In the genomic region with DNA sequence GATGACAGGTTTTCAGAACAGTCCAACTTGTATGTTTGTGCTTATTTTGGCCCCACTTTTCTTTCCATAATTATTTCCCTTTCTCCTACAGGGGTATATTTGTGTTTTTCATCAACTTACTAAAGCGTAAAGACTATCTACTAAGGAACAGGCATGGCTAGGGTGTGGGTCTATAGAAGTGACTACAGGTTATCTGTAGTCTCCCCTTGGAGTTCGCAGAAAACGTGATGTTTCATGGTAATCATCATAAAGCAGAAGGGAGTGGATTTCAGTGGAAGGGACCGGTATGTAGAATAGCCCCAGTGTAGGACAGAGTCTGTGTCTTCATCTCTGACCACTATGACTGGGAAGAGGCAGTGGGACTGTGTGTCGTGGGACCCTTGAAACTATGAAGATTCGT, we compare ENCODE assay signal across 18 mouse cellular contexts. TPM values are rescaled to one million over a fixed set of nuclear protein-coding genes. Genes with fewer than 3 reads are reported as not detected.
A peak's percentile ranks its signal among the peaks of the same experiment; 100 is the strongest.
DNase-seq lines count a peak whose midpoint lies in the region; ATAC-seq lines count a peak whose summit lies in the region.
"Had no signal": no experiment of that assay in that cellular context is flagged by ENCODE, and none has a peak within 500 bp of the region (broad histone marks: within the 10 kb centered on the region; RNA-seq: fewer than 3 reads in every experiment).

No protein-coding gene starts in this region.

- H3K27ac ChIP-seq in kidney, embryonic 15.5 days: no peak overlapping the region
- H3K27ac ChIP-seq in liver, embryonic 12.5 days: peak overlapping the region; percentile 98
- H3K27ac ChIP-seq in stomach, embryonic 15.5 days: no peak overlapping the region
- H3K27ac ChIP-seq in forebrain, embryonic 10.5 days: no peak overlapping the region
- H3K27ac ChIP-seq: embryonic facial prominence, embryonic 12.5 days; kidney, postnatal 0 days; layer of hippocampus, adult 2 months; limb, embryonic 10.5 days had no signal

- ATAC-seq in kidney, embryonic 15.5 days (replicated peaks; ENCODE audit: low FRiP score): peak; percentile 58
- peak; percentile 93 for ATAC-seq in erythroblast, adult 5-6 weeks (replicated peaks; ENCODE audit: low FRiP score, poor library complexity, severe bottlenecking)
- peak; percentile 99 for ATAC-seq in liver, embryonic 12.5 days
- peak; percentile 90 for ATAC-seq in stomach, embryonic 15.5 days (ENCODE audit: insufficient read depth, low FRiP score, low read depth)
- ATAC-seq: activated CD4-positive, CD25-positive, alpha-beta regulatory T cell, adult 4 months; Patski had no signal

- H3K27me3 ChIP-seq in kidney, embryonic 15.5 days: no peaks in the 10 kb centered on the region
- H3K27me3 ChIP-seq in liver, embryonic 12.5 days (replicated peaks): no peaks in the 10 kb centered on the region
- no peaks in the 10 kb centered on the region for H3K27me3 ChIP-seq in stomach, embryonic 15.5 days (replicated peaks)
- no peaks in the 10 kb centered on the region for H3K27me3 ChIP-seq in forebrain, embryonic 10.5 days (ENCODE audit: poor library complexity, severe bottlenecking)
- H3K27me3 ChIP-seq: embryonic facial prominence, embryonic 12.5 days; Patski had no signal

- H3K9me3 ChIP-seq in kidney, embryonic 15.5 days (replicated peaks): no peaks in the 10 kb centered on the region
- no peaks in the 10 kb centered on the region for H3K9me3 ChIP-seq in liver, embryonic 12.5 days (replicated peaks)
- H3K9me3 ChIP-seq in stomach, embryonic 15.5 days: no peaks in the 10 kb centered on the region
- no peaks in the 10 kb centered on the region for H3K9me3 ChIP-seq in forebrain, embryonic 10.5 days
- H3K9me3 ChIP-seq: embryonic facial prominence, embryonic 12.5 days; hindbrain, embryonic 10.5 days; limb, embryonic 10.5 days had no signal

- WGBS in kidney, embryonic 15.5 days: 79% methylated on average over 6 of the region's 6 CpGs
- WGBS in liver, embryonic 12.5 days (ENCODE audit: insufficient replicate concordance): 24% methylated on average over 6 of the region's 6 CpGs
- 75% methylated on average over 6 of the region's 6 CpGs for WGBS in stomach, embryonic 15.5 days
- 96% methylated on average over 6 of the region's 6 CpGs for WGBS in forebrain, embryonic 10.5 days

- DNase-seq in kidney, adult 9 months: no peak
- no peak for DNase-seq in forebrain, embryonic 10.5 days (ENCODE audit: extremely low spot score, low spot score)
- no peak for DNase-seq in testis, postnatal 10 days (ENCODE audit: low spot score)
- DNase-seq: adrenal gland, postnatal 25 days; cerebellum, adult 9-10 months; gastrocnemius, postnatal 25 days; lung, embryonic 14.5 days had no signal

- H3K4me3 ChIP-seq in kidney, embryonic 15.5 days (replicated peaks): no peak overlapping the region
- peak overlapping the region; percentile 35 for H3K4me3 ChIP-seq in liver, embryonic 12.5 days
- no peak overlapping the region for H3K4me3 ChIP-seq in stomach, embryonic 15.5 days (replicated peaks)
- H3K4me3 ChIP-seq in forebrain, embryonic 10.5 days: no peak overlapping the region
- H3K4me3 ChIP-seq: embryonic facial prominence, embryonic 12.5 days; hindbrain, embryonic 10.5 days; layer of hippocampus, adult 2 months; limb, embryonic 10.5 days had no signal

- peaks cover 60% of the 10 kb centered on the region for H3K4me1 ChIP-seq in kidney, embryonic 15.5 days
- peaks cover 96% of the 10 kb centered on the region for H3K4me1 ChIP-seq in liver, embryonic 12.5 days
- H3K4me1 ChIP-seq in stomach, embryonic 15.5 days: no peaks in the 10 kb centered on the region
- H3K4me1 ChIP-seq in forebrain, embryonic 10.5 days: no peaks in the 10 kb centered on the region
- H3K4me1 ChIP-seq: embryonic facial prominence, embryonic 12.5 days; hindbrain, embryonic 10.5 days; limb, embryonic 10.5 days had no signal

- no peak overlapping the region for H3K9ac ChIP-seq in kidney, embryonic 15.5 days
- peak overlapping the region; percentile 69 for H3K9ac ChIP-seq in liver, embryonic 12.5 days
- H3K9ac ChIP-seq in stomach, embryonic 15.5 days: no peak overlapping the region
- H3K9ac ChIP-seq: embryonic facial prominence, embryonic 12.5 days; lung, embryonic 14.5 days had no signal

- H3K36me3 ChIP-seq in kidney, embryonic 15.5 days: peaks cover 25% of the 10 kb centered on the region
- peaks cover 50% of the 10 kb centered on the region for H3K36me3 ChIP-seq in liver, embryonic 12.5 days
- H3K36me3 ChIP-seq in stomach, embryonic 15.5 days: no peaks in the 10 kb centered on the region
- H3K36me3 ChIP-seq in forebrain, embryonic 10.5 days (replicated peaks): peaks cover 34% of the 10 kb centered on the region
- H3K36me3 ChIP-seq: embryonic facial prominence, embryonic 12.5 days had no signal

- no peak overlapping the region for H3K4me2 ChIP-seq in kidney, embryonic 15.5 days
- peak overlapping the region; percentile 68 for H3K4me2 ChIP-seq in liver, embryonic 12.5 days
- no peak overlapping the region for H3K4me2 ChIP-seq in stomach, embryonic 15.5 days
- H3K4me2 ChIP-seq: embryonic facial prominence, embryonic 12.5 days; lung, embryonic 14.5 days had no signal

RNA-seq across cellular contexts. Expression of gene Tnfrsf21, which starts 8.7 kb away (rescaled TPM):
- 51.9 and 53.8 TPM in 2 replicates for polyA plus RNA-seq in kidney, embryonic 15.5 days (2015; fragmentation: Nextera tagmentation; extraction: Ambion mirVana)
- 21.1 and 27.8 TPM in 2 replicates for total RNA-seq in erythroblast, adult 5-6 weeks (2015; ENCODE audit: low replicate concordance)
- 17.6 and 24.6 TPM in 2 replicates for total RNA-seq in erythroblast, adult 5-6 weeks (2017; ENCODE audit: low replicate concordance)
- 41.9 and 43.1 TPM in 2 replicates for polyA plus RNA-seq in liver, embryonic 12.5 days (2016; fragmentation: Nextera tagmentation; extraction: Ambion mirVana)
- polyA plus RNA-seq in stomach, embryonic 15.5 days (2015; fragmentation: Nextera tagmentation; extraction: Ambion mirVana): 30.9 and 31.2 TPM in 2 replicates
- polyA plus RNA-seq in forebrain, embryonic 10.5 days (2016; fragmentation: Nextera tagmentation; extraction: Ambion mirVana): 24.5 and 26.8 TPM in 2 replicates
- polyA plus RNA-seq: activated CD4-positive, CD25-positive, alpha-beta regulatory T cell, adult 4 months had no signal
